ENCODE assay signal across 14 mouse cellular contexts in the genomic region with DNA sequence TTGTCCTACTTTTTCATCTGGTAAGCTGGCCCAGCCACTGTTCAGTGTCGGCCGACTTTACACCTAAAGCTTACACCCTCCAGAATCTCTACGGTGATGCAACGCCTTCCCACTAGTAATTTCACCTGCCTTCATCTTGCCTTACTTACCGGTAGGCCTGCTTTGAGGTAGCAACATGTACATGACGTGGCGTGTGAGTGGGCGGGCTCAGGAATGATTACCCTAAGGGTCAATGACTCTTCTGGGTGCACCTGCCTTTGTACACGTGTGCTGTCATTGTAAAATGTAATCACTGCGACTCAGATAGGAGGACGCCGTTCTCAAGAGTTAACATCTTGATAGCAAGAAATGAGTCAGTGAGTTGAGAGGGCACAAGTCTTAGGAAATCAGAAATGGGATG.
"Had no signal": no experiment of that assay in that cellular context is flagged by ENCODE, and none has a peak within 500 bp of the region (broad histone marks: within the 10 kb centered on the region; RNA-seq: fewer than 3 reads in every experiment).

No protein-coding gene starts in this region.

- H3K9me3 ChIP-seq: limb, embryonic 10.5 days; liver, embryonic 15.5 days; neural tube, embryonic 13.5 days had no signal

- ATAC-seq: lung, postnatal 0 days had no signal

- H3K4me2 ChIP-seq: liver, embryonic 11.5 days; liver, embryonic 15.5 days; midbrain, embryonic 11.5 days; neural tube, embryonic 13.5 days had no signal

- H3K9ac ChIP-seq: liver, embryonic 15.5 days; neural tube, embryonic 13.5 days had no signal

- H3K36me3 ChIP-seq: limb, embryonic 10.5 days; liver, embryonic 15.5 days; neural tube, embryonic 13.5 days had no signal

- H3K4me1 ChIP-seq: limb, embryonic 10.5 days; liver, embryonic 15.5 days; neural tube, embryonic 13.5 days had no signal

- H3K27ac ChIP-seq: kidney, postnatal 0 days; limb, embryonic 10.5 days; liver, embryonic 15.5 days; neural tube, embryonic 13.5 days had no signal

- DNase-seq: kidney, adult 8-10 months; kidney, postnatal 36 days; layer of hippocampus, adult 9-11 months; lung, adult 2 months; lung, postnatal 4 days; retina, postnatal 1 day; thymus, postnatal 4 days had no signal

- H3K27me3 ChIP-seq: liver, embryonic 15.5 days; neural tube, embryonic 13.5 days had no signal

- H3K4me3 ChIP-seq: limb, embryonic 10.5 days; liver, embryonic 15.5 days; neural tube, embryonic 13.5 days had no signal
